Mouse (Mus musculus) E14TG2a.4 (cell line): ENCODE measurements around the gene Prrx2.

Experiments used
- CTCF ChIP-seq: conservative IDR thresholded peaks from 2 replicates; pipeline ENCODE4 v1.5.1; 2014; ENCODE audit warnings: low read length
- NANOG ChIP-seq: IDR thresholded peaks from 2 replicates; pipeline ENCODE4 v1.6.1; 2014; ENCODE audit warnings: borderline replicate concordance, low read length, mixed read lengths
- POU5F1 ChIP-seq: IDR thresholded peaks from 2 replicates; pipeline ENCODE4 v1.6.1; 2014; ENCODE audit warnings: low read length, borderline replicate concordance

DNA sequence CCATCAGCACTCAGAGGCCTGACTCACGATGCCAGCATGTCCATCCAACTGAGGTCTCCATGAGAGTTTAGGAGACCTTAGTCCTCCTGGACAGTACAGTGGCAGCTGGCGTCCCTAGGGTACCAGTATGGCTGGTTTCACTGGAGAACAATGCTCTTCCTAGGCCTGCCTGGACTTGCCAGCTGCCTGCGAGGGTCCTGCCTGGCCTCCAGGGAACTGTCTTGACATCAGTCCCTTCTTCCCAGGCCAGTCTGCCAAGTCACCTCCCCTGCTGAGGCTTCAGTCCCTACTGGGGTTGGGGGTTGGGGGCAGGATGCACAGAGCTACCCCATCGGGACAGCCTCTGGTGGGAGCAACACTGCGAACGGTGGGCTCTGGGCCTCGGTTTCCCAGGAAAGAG lies 42.7 kb upstream of the Prrx2 start:
- TF ChIP-seq CTCF (no peak), NANOG (no peak), POU5F1 (no peak)
